Mouse (Mus musculus) embryo, embryonic 10.5 days (tissue): ENCODE results near the gene Sprtn.

Experiments
- DNase-seq: peaks from one replicate; pipeline ENCODE4 v3.0.0-alpha.2; 2015; ENCODE audit warnings: low spot score

The Sprtn gene

DNA sequence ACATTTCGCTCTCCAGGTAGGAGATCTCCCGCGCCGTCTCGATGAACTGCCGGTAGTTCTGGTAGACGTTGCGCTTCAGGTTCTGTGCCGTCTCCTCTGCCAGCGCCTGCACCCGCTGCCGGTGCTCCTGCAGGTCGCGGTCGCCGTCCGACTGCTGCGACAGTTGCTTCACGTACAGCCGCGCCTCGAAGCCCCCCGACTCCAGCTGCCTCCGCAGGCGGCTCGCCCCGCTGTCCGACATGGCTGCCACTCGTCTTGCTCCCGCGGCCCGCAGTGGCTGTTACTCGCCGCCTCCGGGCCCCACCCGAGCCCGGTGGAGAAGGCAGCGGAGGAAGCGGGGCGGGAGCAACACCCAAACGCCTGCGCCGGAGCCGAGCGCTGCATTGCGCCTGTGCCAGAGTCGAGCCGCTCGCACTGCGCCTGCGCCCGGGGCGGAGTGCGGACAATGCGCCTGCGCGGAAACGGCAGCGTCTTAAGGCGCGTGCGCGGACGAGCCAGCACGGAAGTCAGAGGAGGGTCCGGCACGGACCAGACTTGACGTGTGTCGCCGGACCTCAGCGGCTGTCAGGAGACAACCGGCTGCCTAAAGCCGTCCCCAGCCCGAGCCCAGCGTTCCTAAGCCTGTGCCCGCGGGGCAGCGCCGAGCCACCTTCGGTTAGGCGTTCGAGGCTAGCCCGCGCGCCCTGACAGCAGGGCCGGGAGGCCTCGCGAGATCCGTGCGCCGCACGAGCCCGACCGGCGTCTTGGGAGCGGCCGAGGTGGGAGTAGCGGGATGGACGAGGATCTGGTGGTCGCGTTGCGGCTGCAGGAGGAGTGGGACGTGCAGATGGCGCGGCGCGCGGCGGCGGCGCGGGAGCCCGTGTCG lies at the start of gene Sprtn, which contains the start of gene Exoc8:
Sprtn (plus strand) TSS at position 501 of the 865 bp plus-strand sequence.
Exoc8 (minus strand) TSS at position 320 of the 865 bp plus-strand sequence.
- peak; percentile 97 for DNase-seq

DNA sequence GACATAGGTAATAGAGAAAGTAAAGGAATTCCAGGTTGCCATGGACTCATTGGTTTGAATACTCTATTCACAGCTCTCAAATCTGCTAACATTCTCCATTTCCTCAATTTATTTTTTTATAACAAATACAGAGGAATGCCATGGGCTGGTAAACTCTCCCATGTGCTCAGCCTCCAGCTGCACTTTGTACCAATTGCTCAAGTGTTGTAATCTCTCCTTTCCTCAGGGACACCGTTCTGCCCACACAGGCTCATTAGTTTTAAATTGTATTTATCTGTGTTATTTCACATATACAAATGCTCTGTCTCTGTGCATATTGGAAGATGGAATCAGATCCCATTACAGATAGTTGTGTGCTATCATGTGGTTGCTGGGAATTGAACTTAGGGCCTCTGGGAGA lies 44.2 kb upstream of the Sprtn start:
- no peak for DNase-seq

DNA sequence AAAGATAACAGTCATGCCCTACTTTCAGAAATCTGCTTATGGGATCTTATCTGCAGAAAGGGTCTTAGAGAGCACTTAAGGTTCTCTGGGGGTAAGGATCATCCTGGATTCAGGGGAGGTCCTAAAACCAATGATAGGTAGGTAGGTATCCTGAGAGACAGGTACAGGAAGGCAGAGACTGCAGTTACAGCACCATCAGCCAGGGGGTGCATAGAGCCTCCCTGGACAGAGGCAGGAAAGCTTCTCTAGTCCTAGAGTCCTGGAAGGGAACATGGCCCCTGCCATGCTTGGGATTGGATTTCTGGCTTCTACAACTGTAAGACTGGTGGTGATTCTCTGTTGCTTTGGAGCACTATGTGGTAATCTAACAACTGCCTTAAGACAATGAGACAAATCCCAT lies 38.2 kb upstream of the Sprtn start:
- DNase-seq, result peak; percentile 15

DNA sequence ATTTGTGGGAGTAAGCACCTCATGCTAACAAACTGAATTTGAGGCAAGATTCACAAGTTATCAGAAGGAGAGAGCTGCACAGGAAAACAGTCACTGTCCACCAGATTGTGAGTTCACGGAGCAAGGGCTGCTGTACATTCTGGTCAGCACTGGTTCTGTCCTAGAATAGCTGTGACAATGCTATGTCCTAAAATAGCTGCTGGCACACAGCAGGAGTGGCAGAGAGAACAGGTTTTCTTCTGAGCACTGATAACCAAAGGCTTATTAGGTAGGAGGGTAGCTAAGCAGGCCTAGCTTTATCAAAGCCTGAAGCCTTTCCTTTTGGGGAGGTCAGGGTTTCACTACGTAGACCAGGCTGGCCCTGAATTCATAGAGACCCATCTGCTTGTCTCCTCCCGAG lies 37.5 kb upstream of the Sprtn start:
- DNase-seq, result no peak

DNA sequence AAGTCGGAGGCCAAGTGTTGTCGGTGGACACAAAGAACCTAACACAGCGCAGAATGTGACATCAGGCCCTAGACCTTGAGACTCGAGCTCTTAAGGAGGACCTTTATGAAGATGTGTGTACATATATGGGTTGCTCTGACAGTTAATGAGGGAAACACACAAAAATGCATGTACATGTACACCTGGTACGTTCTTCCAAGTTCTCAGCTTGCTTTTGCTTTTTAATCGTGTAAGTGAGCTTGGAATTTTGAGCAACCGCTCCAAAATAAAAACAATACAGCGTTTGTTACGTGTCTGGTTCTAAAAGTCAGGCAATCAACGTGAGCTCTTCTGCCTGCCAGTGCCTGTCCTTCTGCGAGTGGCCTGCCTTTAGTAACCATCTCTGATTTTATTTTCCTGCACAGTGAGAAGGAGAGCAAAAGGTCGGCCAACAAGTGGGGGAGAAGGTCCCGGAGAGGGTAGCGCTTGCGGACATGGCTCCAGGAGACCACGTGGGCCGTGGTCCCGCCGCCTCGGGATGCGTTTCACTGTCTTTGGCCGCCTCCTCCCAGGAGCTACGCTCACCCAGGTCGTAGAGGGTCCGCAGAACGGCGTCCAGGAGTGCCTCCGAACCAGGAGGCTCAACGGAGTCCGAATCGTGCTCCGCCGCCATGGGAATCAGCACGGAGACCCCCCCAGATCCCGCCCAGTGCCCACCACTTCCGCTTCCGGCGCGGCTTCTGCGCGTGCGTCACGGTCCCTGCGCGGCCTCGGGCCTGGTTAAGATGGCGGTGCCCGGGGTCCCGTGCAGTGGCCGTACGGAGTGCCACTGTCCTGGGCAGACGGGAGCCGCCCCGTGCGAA lies 35.1 kb upstream of the Sprtn start, which contains the start of the genes Gnpat and 2810004N23Rik:
Gnpat (plus strand) TSS at position 713 of the 842 bp plus-strand sequence.
2810004N23Rik (minus strand) TSS at position 800 of the 842 bp plus-strand sequence.
- DNase-seq, result peak; percentile 94

DNA sequence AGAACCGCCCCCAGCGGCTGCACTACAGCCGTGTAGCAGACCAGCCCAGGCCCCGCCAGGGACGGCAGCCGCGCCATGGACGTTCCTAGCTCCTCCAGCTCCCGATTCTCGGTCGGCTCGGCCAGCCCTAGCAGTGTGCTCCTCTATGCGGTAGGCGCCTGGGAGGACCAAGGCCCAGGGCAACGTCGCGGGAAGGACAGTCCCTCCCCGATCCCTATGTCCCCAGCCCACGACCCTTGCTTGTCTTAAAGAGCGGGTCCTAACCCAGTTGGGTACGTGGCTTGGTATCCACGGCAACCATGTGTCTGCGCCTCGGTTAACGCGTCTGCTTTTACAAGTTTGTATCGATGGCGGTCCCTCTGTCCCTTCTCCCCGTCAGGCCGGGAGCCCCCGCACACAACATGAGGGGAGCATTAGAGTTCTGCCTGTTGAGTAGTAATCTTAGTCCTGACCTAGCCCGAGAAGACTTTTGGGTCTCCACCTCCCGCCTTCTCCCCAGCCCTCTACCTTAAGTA lies 34.5 kb upstream of the Sprtn start:
- DNase-seq, result no peak

DNA sequence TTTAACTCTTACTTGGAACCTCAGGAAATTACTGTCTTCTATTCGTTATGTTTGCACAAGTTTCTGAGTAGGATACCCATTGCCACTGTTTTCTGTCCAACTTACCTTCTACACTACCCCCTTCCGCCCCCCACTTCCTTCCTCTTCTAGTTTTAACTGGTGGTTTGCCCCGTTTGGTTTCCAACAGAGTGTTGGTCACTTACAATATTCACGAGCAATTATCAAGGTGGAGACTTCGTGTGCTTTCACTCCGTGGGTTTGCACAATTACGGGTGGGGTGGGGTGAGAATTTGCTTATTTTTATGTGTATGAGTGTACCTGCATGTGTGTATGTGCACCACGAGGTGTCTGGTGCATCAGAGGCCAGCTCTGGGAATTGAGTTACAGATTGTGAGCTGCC lies 34.0 kb upstream of the Sprtn start:
- peak; percentile 26 for DNase-seq

DNA sequence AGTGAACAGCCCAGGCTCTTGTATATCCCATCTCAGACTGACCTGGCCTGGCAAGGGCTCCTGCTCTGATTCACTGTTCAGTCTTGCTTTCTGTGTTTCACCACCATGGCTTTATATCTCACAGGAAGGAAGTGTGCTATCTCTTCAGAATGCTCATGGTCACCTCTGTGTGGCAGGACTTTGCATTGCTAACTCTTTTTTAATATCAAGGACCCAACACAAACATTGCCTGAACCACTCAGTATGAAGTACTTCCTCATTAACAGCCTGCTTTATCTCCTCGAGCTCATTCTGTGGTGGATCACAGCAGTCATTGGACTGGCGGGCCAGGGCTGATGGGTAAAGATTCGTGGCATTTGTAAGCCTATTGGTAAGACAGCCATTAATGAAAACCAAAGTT lies 31.0 kb upstream of the Sprtn start:
- no peak for DNase-seq

DNA sequence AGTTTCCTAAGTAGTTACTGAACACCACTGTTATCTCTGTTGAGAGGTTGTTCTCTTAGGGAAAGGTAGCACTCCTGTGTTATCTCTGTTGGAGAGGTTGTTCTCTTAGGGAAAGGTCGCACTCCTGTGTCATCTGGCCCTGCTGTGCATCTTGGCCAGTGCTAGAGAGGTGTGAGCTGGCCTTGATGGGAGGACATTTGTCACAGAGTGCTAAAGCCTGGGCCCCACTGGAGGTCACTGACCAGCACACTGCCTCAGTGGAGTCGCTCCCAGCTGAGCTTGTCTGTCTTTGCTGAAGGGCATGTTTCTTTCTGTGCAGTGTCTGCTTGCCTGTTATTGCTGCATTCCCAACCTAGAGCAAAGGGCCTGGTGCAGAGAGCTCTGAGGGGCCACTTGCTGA lies 30.6 kb upstream of the Sprtn start:
- no peak for DNase-seq

DNA sequence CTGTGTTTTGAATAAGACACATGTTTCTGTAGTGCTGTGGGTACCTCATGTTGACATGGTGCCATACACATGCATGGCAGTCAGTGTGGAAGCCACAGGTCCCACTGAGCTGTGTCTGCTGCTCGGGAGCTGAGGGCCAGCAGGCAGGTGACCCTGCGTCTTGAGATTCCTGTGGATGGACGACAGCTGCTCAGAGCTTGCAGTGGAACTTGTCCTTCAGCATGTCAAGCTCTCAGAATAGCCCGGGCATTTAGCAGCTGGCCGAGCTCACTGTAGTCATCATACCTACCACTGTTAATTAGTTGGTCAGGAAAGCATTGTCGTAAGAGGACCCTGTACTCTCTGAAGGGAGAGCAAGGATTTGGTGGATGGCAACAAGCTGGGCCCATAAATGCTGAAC lies 28.0 kb upstream of the Sprtn start:
- DNase-seq, result no peak

DNA sequence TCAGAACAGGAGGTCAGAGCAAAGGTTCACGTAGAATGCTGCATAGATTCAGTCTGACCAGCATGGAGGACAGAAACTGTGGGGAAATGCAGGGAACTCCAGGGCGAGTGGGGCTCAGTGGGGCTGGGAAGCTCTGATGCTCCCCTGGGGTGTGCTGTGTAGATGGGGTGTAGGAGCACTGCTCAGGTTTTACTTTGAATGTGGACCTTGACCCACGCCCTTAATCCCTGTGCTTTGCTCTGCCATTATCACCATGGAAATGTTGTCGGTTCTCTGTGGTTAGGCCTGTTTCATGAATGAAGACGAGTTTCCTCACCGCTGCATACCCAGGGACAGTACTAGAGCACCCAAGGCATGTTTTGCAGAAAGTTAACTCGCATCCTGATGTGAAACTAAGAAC lies 26.2 kb upstream of the Sprtn start:
- DNase-seq, result no peak

DNA sequence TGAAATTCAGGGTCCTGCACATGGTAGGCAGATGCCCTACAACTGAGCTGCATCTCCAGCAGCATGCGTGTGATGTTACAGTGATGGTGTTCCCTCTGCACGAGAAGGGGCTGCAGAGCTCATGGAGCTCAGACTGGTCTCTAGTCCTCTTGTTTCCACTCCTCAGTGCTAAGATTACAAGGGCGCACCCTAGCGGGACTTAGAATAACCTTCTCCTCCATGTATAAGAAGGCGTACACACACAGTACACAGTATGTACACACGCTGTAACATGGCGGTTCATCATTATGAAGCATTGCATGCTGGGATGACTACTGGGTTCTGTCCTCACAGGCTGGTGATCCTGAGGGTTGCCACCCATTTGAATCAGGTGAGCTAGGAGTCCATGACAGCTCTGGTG lies 25.6 kb upstream of the Sprtn start:
- DNase-seq, result no peak

DNA sequence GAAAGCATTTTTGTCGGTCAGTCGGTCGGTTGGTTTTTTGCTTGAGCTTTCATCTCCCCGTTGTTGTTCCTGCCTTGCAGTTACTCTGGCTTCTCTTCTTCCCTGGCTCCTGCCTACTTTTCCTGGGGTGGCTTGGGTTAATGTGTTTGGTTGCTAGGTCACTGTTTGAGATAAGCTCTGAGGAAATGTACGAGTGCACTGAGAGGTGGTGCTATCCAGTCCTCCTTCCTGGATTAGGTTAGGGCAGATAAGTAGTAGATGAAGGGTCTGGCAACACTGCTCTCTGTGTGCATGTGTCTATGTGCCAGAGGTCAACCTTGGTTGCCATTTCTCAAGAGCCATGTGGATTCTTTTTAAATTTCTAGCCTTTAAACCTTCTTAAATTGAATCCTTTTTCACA lies 25.0 kb upstream of the Sprtn start:
- DNase-seq, result no peak

DNA sequence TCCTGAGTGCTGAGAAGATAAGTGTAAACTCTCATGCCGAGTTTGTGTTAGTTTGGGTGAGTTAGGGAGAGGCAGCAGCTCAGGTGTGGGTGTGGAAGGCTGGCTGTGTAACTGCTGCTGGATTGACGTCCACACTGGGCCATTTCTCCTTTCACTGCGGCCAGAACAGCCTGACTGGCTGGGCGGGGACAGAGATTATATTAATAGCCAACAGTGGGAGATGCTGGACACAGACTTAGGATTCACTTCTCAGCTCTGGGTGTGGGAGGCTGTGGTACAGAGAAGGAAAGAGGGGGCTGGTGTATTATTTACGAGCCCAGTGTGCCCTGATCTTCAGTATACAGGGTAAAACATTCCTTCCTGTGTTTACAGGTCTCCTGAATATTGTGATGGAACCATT lies 19.5 kb upstream of the Sprtn start:
- no peak for DNase-seq

DNA sequence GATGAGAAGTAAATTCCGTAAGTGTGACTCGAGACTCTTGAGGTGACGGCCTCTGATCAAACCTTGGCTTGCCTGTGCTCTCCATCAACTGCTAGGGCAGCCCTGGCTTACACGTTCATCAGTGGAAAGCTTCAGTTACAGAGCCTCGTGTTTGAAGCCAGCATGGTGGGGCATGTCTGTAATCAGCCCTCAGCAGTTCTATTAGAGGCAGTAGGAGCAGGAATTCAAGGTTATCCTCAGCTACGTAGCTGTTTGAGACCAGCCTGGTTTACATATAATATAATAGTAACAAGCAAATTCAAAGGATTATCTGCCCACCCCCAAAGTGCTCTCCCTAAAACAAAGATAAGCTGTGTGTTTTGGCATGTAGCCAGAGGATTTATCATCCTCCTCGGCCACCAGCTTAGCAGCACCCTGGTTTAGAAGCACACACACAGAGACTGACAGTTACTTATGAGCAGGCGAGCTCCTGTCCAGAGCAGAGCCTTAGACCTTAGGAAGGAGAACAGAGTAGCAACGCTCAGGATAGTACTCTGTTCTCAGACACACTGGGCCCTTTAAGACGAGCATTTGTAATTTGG lies 18.6 kb upstream of the Sprtn start:
- no peak for DNase-seq

DNA sequence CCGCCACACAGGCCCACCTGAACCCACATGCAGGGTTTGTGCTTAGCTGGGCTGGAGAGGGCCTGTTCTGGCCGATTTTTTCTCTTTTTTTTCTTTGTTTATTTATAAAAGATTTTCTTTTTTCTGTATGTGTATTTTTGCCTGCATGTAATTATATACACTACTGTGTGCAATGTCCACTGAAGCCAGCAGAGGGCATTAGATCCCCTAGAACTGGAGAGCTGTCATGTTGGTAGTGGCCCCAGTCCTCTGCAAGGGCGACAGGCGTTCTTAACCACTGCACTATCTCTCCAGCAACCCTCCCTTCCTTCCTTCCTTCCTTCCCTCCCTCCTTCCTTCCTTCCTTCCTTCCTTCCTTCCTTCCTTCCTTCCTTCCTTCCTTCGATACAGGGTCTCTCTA lies 9.3 kb upstream of the Sprtn start:
- no peak for DNase-seq

DNA sequence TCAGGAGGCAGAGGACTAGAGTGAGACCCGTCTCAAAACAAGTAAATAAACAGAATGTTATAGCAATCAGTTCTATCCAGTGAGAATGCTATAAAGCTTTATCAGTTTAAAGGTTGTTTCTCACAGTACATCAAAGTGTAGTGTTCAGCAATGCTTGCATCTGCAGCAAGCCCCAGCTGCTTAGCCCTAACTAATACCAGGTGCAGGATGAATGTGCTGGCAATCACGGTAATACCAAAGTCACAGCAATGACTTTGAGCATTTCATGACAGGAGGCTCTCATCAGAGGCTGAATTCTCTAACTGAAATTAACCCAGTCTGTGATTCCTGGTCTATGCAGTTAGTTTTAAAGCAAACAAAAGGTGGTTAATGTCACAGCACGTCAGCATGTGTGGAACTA lies 5.1 kb upstream of the Sprtn start:
- peak; percentile 11 for DNase-seq

DNA sequence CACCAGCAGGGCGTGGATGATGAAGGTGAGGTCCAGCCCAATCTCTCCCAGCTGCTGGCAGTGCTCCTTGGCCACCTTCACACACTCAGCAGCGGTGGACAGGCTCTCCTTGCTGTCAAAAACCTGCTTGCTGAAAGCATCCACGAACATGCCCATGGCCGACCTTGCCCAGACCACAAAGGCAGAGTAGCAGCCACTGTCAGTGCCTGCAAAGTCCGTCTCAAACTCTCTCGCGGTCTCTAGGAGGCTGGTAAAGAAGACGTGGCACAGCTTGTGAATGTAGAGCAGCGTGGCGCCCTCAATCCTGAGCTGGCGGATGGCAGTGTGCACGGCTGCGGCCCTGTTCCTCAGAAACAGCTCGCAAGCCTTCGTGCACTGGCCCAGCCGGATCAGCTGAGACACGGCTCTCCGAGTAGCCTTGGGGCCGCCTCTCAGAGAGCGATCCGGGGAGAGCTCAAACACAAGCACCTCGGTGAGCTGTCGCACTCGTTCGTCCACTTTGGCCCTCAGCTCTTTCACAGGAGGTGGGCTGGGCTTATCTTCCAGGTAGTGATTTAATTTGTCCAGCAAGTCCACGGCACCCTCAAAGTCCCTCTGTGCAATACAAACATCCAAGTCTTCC lies 1.6 kb upstream of the Sprtn start:
- DNase-seq, result no peak

DNA sequence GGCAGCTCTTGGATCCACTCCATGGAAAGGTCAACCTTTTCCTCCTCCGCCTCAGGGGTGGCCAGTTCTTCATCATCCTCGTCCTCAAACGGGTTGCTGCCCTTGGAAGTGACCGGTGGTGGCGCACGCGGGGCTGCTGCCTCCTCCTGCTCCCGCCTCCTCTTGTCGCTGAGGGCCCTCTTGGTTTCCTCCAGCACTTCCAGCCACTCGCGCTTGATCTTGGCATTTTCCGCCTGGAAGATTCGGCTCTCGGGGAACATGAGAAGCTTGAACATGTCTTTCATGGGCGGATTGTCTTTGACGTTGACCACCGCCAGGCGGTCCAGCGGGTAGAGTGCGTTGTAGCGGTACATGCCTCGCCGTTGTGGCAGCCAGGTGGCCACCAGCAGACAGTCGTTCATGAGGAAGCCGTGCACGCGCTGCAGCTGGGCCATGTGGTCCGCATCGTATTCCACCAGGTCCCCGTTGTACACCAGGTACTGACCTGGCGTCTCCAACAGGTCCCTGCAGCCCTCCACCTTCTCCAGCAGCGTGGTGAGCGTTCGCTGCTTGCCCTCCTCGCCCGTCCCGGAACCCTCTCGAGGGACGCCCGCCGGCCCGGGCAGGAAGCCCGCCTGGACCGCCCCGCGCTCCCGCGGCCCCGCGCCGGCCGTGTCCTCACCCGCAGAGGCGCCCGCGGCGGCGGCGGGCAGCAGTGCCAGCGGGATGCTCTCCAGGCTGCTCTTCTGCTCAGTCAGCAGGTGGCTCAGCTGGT lies 877 bp upstream of the Sprtn start:
- DNase-seq, result peak; percentile 80

DNA sequence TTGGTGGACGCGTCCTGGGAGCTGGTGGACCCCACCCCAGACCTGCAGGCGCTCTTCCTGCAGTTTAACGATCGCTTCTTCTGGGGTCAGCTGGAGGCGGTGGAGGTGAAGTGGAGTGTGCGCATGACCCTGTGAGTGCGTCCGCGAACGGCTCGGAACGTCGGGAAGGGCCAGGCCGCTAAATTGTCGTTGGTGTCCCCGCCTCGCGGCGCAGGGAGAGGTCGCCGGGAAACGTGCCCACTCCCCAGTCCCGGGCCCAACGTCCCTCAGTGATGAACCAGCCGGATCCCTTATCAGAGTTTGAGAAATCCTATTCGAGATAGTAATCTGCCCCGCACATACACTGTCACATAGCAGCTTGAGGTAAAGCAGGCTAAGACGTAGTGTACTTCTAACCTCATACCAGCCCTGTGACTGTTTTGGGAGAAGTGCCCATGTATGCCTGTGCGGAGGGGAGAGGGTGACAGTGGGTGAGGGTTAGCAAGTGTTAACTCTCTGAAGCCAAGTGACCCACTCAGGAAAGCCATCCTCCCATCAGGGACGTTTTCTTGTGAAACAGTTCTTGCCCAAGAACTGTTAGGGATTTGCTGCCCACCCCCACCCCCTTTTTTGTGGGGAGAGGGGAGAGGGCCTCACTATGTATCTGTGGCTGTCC lies 692 bp downstream of the Sprtn start:
- no peak for DNase-seq

DNA sequence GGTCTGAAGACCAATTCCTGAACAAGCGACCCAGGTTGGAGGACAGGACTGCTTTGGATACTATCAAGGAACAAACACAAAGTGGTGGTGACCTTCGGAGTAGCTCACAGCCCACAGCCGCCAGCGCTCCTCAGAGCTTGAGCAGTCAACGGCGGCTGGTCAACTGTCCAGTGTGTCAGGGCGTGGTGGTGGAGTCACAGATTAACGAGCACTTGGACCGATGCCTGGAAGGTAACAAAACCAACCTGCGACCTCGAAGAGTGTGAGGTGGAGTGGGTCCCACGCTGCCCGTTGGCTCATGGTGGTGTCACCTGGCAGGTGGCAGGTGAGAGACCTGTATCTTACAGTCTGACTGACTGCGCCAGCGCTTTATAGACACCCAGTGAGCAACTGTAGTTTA lies 5.5 kb downstream of the Sprtn start:
- no peak for DNase-seq
